ENCODE assay signal across 13 mouse cellular contexts in the genomic region with DNA sequence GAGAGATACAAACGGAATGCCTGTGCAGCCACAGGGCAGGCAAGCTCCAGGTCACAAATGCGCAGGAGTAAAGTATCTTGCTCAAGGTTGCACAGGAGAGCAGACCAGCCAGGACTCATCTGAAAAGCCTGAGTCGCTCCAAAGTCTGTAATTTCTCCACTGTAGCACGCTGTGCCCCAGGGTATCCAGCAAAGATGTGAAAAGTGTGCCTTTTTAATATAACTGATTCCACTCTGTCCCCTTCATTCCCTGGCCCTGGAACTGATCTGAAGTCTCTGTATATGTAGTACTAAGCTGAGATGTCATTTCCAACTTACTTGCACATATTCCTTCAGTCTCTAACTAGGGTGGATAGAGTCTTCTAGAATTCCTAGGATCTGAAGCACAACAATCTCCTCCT.
"Had no signal": no experiment of that assay in that cellular context is flagged by ENCODE, and none has a peak within 500 bp of the region (broad histone marks: within the 10 kb centered on the region; RNA-seq: fewer than 3 reads in every experiment).

No protein-coding gene starts in this region.

- DNase-seq: kidney, adult 11 months; kidney, adult 8-10 months; kidney, postnatal 10 days; kidney, postnatal 36 days; left cerebral cortex, postnatal 4 days; liver, postnatal 0 days; lung, postnatal 14 days; lung, postnatal 4 days; midbrain, embryonic 14.5 days; right cerebral cortex, adult 18-20 months; right cerebral cortex, postnatal 14 days; right cerebral cortex, postnatal 4 days; thymus, postnatal 25 days had no signal

- ATAC-seq: liver, postnatal 0 days had no signal
